Mouse (Mus musculus): ENCODE data around the gene Nes. TPM values are rescaled to one million over a fixed set of nuclear protein-coding genes. Genes with fewer than 3 reads are reported as not detected.
A peak's percentile ranks its signal among the peaks of the same experiment; 100 is the strongest.

Nes gene
- polyA plus RNA-seq, 1 experiment from 2014 or later: 85.4 TPM

GRCm38 (mm10) chr3:88010634-88011265, 39.9 kb downstream of the Nes start:
- Histone ChIP-seq H3K27me3 (ENCODE audit: control insufficient read depth, insufficient read depth, low read length) (no peaks in the 10 kb centered on the region), H3K4me2 (no peak overlapping the region), H3K27ac (ENCODE audit: low read depth, low read length) (no peak overlapping the region), H3K9me3 (ENCODE audit: control insufficient read depth, low read length) (no peaks in the 10 kb centered on the region), H3K36me3 (ENCODE audit: control insufficient read depth, insufficient read depth, low read length) (no peaks in the 10 kb centered on the region), H3K4me1 (ENCODE audit: control insufficient read depth, insufficient read depth, low read length) (no peaks in the 10 kb centered on the region), H3K4me3 (ENCODE audit: low read depth, low read length) (no peak overlapping the region), H3K9ac (ENCODE audit: low read length) (no peak overlapping the region)
- 14% methylated on average over 6 of the region's 6 CpGs for WGBS
- DNase-seq (ENCODE audit: low spot score, missing footprints) (no peak), ATAC-seq (ENCODE audit: low FRiP score) (no peak)

DNA sequence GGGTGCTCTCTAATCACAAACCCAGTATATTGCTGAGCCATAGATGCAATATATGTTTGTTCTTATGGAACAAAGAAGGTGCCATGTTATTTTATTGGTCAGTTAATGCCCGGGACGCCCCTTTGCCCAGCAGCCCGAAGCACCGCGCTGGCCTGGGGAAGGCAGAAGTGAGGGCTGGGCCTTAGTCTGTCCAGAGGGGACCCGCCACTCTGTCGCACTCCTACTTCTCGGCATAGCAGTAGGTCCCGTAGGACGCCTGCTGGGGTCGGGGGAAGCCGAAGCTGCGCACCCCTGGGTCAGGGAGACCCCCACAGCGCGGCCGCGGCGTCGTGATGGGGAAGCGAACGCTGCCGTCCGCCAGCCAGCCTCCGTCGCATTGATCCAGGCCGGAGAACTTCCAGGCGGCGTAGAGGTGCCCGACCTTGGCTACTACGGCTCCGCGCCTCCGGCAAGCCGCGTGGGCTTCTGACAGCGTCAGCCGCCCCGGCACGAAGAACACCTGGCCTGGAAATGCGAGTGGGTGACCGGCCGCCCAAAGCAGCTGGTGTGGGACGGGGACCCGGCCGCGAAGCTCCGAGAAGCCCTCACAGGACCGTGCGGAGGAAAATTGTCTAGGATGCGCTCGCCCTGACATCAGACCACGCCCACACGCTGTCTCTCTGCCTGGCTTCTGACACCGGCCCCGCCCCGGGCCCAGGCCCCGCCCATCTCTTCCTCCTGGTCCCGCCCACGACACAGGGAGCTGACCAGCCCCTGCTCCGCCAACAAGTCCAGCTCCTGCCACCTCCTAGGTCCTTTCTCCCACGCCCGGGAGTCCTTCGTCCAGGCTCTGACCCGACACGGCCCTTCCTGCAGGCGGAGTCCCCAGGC, 51.7 kb downstream of the Nes start:
- Histone ChIP-seq H3K27ac (ENCODE audit: low read depth, low read length) (no peak overlapping the region), H3K4me1 (ENCODE audit: control insufficient read depth, insufficient read depth, low read length) (peaks cover 13% of the 10 kb centered on the region; the same call in 1 of the 2 replicates)
- under 1% methylated on average over 59 of the region's 66 CpGs for WGBS

DNA sequence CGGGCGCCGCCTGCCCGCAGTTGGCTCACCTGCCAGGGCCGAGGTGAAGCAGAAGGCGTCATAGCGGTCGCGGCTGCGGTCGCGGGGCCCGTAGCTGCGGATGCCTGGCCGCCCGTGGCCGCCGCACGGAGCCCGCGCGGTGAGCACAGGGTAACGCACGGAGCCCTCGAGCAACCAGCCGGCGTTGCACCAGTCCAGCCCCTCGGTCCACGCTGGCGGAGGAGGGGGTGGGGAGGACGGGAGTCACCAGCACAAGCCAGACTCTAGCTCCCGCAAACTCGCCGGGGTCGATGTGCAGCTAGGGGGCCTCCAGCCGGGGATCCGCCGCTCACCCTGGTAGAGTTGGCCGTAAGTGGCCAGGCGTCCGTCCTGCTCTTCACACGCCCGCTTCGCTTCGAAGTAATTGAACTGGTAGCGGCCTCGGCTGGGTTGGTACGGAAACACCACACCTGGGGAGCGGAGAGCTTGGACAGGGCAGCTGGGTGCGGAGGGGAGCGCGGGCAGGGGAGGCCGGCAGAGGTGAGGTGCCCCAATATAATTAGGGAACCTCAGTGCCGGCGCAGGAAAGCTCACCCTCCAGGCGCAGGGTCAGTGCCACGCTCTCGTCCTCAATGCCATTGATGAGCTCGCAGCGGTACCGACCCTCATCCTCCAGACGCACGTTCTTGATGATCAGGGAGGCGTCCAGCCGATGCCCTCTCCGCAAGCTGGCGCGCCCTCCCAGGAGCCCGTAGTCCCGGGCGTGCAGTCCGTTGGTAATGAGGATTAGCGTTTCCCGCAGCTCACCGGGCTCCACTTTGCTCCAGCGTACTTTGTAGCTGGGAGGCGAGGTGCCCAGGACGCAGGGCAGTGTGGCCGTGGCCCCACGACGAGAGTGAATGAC, 52.6 kb downstream of the Nes start:
- ATAC-seq (ENCODE audit: low FRiP score) (peak; percentile 75), DNase-seq (ENCODE audit: low spot score, missing footprints) (peak; percentile 93)
- peaks cover 13% of the 10 kb centered on the region; the same call in 1 of the 2 replicates for H3K4me1 ChIP-seq (ENCODE audit: control insufficient read depth, insufficient read depth, low read length)
- H3K27ac ChIP-seq (ENCODE audit: low read depth, low read length): no peak overlapping the region
- under 1% methylated on average over 79 of the region's 81 CpGs for WGBS
- peak overlapping the region; percentile 96 for H3K4me2 ChIP-seq
- no peaks in the 10 kb centered on the region for H3K36me3 ChIP-seq (ENCODE audit: control insufficient read depth, insufficient read depth, low read length)
- H3K27me3 ChIP-seq (ENCODE audit: control insufficient read depth, insufficient read depth, low read length): peaks cover 60% of the 10 kb centered on the region
- peaks cover 6% of the 10 kb centered on the region; the same call in 1 of the 2 replicates for H3K9me3 ChIP-seq (ENCODE audit: control insufficient read depth, low read length)
- peak overlapping the region; percentile 52 for H3K4me3 ChIP-seq (ENCODE audit: low read depth, low read length)
- peak overlapping the region; percentile 36; the same call in 1 of the 2 replicates for H3K9ac ChIP-seq (ENCODE audit: low read length)

More for the DNA sequence above, 51.7 kb downstream of the Nes start:
- Histone ChIP-seq H3K36me3 (ENCODE audit: control insufficient read depth, insufficient read depth, low read length) (no peaks in the 10 kb centered on the region), H3K27me3 (ENCODE audit: control insufficient read depth, insufficient read depth, low read length) (peaks cover 60% of the 10 kb centered on the region), H3K4me3 (ENCODE audit: low read depth, low read length) (peak overlapping the region; percentile 52), H3K9ac (ENCODE audit: low read length) (peak overlapping the region; percentile 36; the same call in 1 of the 2 replicates), H3K9me3 (ENCODE audit: control insufficient read depth, low read length) (no peaks in the 10 kb centered on the region; the same call in 1 of the 2 replicates), H3K4me2 (peak overlapping the region; percentile 96)
- DNase-seq (ENCODE audit: low spot score, missing footprints) (peak; percentile 99), ATAC-seq (ENCODE audit: low FRiP score) (peak; percentile 95)

DNA sequence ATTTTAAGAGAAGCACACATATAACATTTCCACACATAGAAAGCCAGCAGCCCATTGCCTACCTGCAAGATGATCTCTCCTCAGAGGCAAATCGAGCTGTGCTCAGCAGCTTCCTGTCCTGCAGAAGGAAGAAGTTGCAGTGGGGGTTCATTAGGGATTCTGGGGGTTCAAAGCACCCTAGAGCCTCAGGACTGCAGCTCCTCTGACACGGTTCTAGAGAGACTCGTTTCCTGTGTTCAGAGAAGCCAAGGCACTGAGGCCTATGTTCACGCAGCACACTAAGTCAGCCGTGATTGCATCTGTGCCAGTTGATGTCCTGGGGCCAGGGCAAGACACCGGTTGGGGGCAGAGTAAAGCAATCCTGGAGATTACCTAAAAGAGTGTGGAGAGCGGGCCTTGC, 55.9 kb downstream of the Nes start:
- ATAC-seq (ENCODE audit: low FRiP score): no peak
- Histone ChIP-seq H3K4me3 (ENCODE audit: low read depth, low read length) (no peak overlapping the region), H3K27ac (ENCODE audit: low read depth, low read length) (no peak overlapping the region), H3K9ac (ENCODE audit: low read length) (no peak overlapping the region), H3K4me2 (no peak overlapping the region), H3K36me3 (ENCODE audit: control insufficient read depth, insufficient read depth, low read length) (no peaks in the 10 kb centered on the region), H3K27me3 (ENCODE audit: control insufficient read depth, insufficient read depth, low read length) (peaks cover 39% of the 10 kb centered on the region), H3K9me3 (ENCODE audit: control insufficient read depth, low read length) (peaks cover 6% of the 10 kb centered on the region; the same call in 1 of the 2 replicates), H3K4me1 (ENCODE audit: control insufficient read depth, insufficient read depth, low read length) (peaks cover 13% of the 10 kb centered on the region; the same call in 1 of the 2 replicates)
- peak; percentile 77 for DNase-seq (ENCODE audit: low spot score, missing footprints)
- WGBS: 66% methylated on average over 7 of the region's 7 CpGs

GRCm38 (mm10) chr3:88027434-88028186, 56.7 kb downstream of the Nes start, which contains the start of gene Hapln2:
Gene Hapln2, minus strand, starts transcription at chr3:88027583.
- Histone ChIP-seq H3K27ac (ENCODE audit: low read depth, low read length) (no peak within 1 kb of the TSS), H3K9ac (ENCODE audit: low read length) (no peak within 1 kb of the TSS), H3K27me3 (ENCODE audit: control insufficient read depth, insufficient read depth, low read length) (peaks cover 31% of the 10 kb centered on the region), H3K4me1 (ENCODE audit: control insufficient read depth, insufficient read depth, low read length) (peaks cover 11% of the 10 kb centered on the region; the same call in 1 of the 2 replicates), H3K36me3 (ENCODE audit: control insufficient read depth, insufficient read depth, low read length) (no peaks in the 10 kb centered on the region), H3K9me3 (ENCODE audit: control insufficient read depth, low read length) (peaks cover 6% of the 10 kb centered on the region; the same call in 1 of the 2 replicates), H3K4me3 (ENCODE audit: low read depth, low read length) (no peak within 1 kb of the TSS), H3K4me2 (no peak within 1 kb of the TSS)
- WGBS: 58% methylated on average over 5 of the region's 5 CpGs
- ATAC-seq (ENCODE audit: low FRiP score) (no peak), DNase-seq (ENCODE audit: low spot score, missing footprints) (peak; percentile 81)

Other genes with a start within 250 kb of the Nes start
- gene Lrrc71, start 222.5 kb upstream of the Nes start, polyA plus RNA-seq (2014; fragmentation: Nextera tagmentation; extraction: Ambion mirVana): 0.08 and 0.21 TPM in 2 replicates
- 2.4 and 3.2 TPM in 2 replicates for gene Ntrk1, start 175.9 kb upstream of the Nes start, polyA plus RNA-seq (2014; fragmentation: Nextera tagmentation; extraction: Ambion mirVana)
- 0.51 and 0.71 TPM in 2 replicates for gene Insrr, start 174.1 kb upstream of the Nes start, polyA plus RNA-seq (2014; fragmentation: Nextera tagmentation; extraction: Ambion mirVana)
- 5.4 and 6.9 TPM in 2 replicates for gene Pear1, start 146.8 kb upstream of the Nes start, polyA plus RNA-seq (2014; fragmentation: Nextera tagmentation; extraction: Ambion mirVana)
- not detected in 2 replicates for gene Sh2d2a, start 124.3 kb upstream of the Nes start, polyA plus RNA-seq (2014; fragmentation: Nextera tagmentation; extraction: Ambion mirVana)
- 18.4 and 20.4 TPM in 2 replicates for gene Prcc, start 85.5 kb upstream of the Nes start, polyA plus RNA-seq (2014; fragmentation: Nextera tagmentation; extraction: Ambion mirVana)
- 245 and 268 TPM in 2 replicates for gene Hdgf, start 64.8 kb upstream of the Nes start, polyA plus RNA-seq (2014; fragmentation: Nextera tagmentation; extraction: Ambion mirVana)
- 73.9 and 84.5 TPM in 2 replicates for gene Mrpl24, start 51.6 kb upstream of the Nes start, polyA plus RNA-seq (2014; fragmentation: Nextera tagmentation; extraction: Ambion mirVana)
- 53.9 and 54.8 TPM in 2 replicates for gene Isg20l2, start 40.8 kb upstream of the Nes start, polyA plus RNA-seq (2014; fragmentation: Nextera tagmentation; extraction: Ambion mirVana)
- 14.6 and 17.0 TPM in 2 replicates for gene Rrnad1, start 40.4 kb upstream of the Nes start, polyA plus RNA-seq (2014; fragmentation: Nextera tagmentation; extraction: Ambion mirVana)
- 539 and 540 TPM in 2 replicates for gene Crabp2, start 22.4 kb upstream of the Nes start, polyA plus RNA-seq (2014; fragmentation: Nextera tagmentation; extraction: Ambion mirVana)
- gene Bcan, start 29.2 kb downstream of the Nes start, polyA plus RNA-seq (2014; fragmentation: Nextera tagmentation; extraction: Ambion mirVana): 0.37 and 0.44 TPM in 2 replicates
- gene Hapln2, start 56.5 kb downstream of the Nes start, polyA plus RNA-seq (2014; fragmentation: Nextera tagmentation; extraction: Ambion mirVana): 0.11 TPM in 1 of 2 replicates, not detected in the other
- gene Gpatch4, start 72.0 kb downstream of the Nes start, polyA plus RNA-seq (2014; fragmentation: Nextera tagmentation; extraction: Ambion mirVana): 31.8 and 32.9 TPM in 2 replicates
- 126 and 128 TPM in 2 replicates for gene Naxe, start 87.4 kb downstream of the Nes start, polyA plus RNA-seq (2014; fragmentation: Nextera tagmentation; extraction: Ambion mirVana)
- gene Ttc24, start 107.2 kb downstream of the Nes start, polyA plus RNA-seq (2014; fragmentation: Nextera tagmentation; extraction: Ambion mirVana): not detected in 2 replicates
- 15.0 and 16.5 TPM in 2 replicates for gene Iqgap3, start 110.9 kb downstream of the Nes start, polyA plus RNA-seq (2014; fragmentation: Nextera tagmentation; extraction: Ambion mirVana)
- 9.0 and 10.9 TPM in 2 replicates for gene Mef2d, start 171.3 kb downstream of the Nes start, polyA plus RNA-seq (2014; fragmentation: Nextera tagmentation; extraction: Ambion mirVana)